Mouse (Mus musculus): Measurements from ENCODE around the gene Mad1l1. TPM values are rescaled to one million over a fixed set of nuclear protein-coding genes. Genes with fewer than 3 reads are reported as not detected.

The Mad1l1 gene
- polyA plus RNA-seq, 1 experiment from 2014 or later, result 32.0 TPM

GRCm38 (mm10) chr5:140176370-140176769, 145.0 kb downstream of the Mad1l1 start:
- H3K9me3 ChIP-seq (replicated peaks; ENCODE audit: control insufficient read depth, low read length, poor library complexity, severe bottlenecking), result no peaks in the 10 kb centered on the region
- WGBS, result 47% methylated on average over 3 of the region's 3 CpGs
- H3K36me3 ChIP-seq (ENCODE audit: control insufficient read depth, insufficient read depth, low read length), result no peaks in the 10 kb centered on the region
- no peak overlapping the region for H3K4me2 ChIP-seq (ENCODE audit: low read length)
- ATAC-seq, result no peak
- no peak overlapping the region for H3K27ac ChIP-seq (ENCODE audit: low read length)
- H3K4me1 ChIP-seq (ENCODE audit: control insufficient read depth, insufficient read depth, low read length), result peaks cover 24% of the 10 kb centered on the region
- H3K9ac ChIP-seq (ENCODE audit: low read depth, low read length), result no peak overlapping the region
- no peak overlapping the region for H3K4me3 ChIP-seq (ENCODE audit: low read depth, low read length)
- no peaks in the 10 kb centered on the region for H3K27me3 ChIP-seq (ENCODE audit: control insufficient read depth, insufficient read depth, low read depth, low read length)

GRCm38 (mm10) chr5:140174814-140175490, 146.4 kb downstream of the Mad1l1 start:
- H3K36me3 ChIP-seq (ENCODE audit: control insufficient read depth, insufficient read depth, low read length), result no peaks in the 10 kb centered on the region
- peaks cover 24% of the 10 kb centered on the region for H3K4me1 ChIP-seq (ENCODE audit: control insufficient read depth, insufficient read depth, low read length)

DNA sequence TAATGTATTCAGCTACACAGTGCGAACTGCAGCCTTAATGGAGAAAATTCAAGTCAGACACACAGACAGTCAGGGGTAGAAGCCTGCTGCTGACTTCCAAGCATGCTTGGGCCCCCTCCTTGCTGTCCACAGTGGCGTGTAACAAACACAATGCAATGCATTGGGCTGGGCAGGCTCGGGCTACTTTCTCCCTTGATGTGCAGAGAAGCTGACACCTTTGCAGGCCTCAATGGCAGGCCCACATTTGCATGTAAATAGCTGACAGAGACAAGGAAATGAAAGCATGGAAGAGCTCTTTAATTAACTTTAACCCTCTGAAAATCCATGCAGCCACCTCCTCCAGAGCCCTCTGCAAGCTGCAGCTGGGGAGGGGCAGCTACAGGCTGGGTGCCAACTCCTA, 147.3 kb downstream of the Mad1l1 start:
- H3K4me1 ChIP-seq (ENCODE audit: control insufficient read depth, insufficient read depth, low read length), result peaks cover 24% of the 10 kb centered on the region
- H3K27me3 ChIP-seq (ENCODE audit: control insufficient read depth, insufficient read depth, low read depth, low read length), result no peaks in the 10 kb centered on the region
- no peak for ATAC-seq
- H3K4me3 ChIP-seq (ENCODE audit: low read depth, low read length), result no peak overlapping the region
- H3K36me3 ChIP-seq (ENCODE audit: control insufficient read depth, insufficient read depth, low read length), result no peaks in the 10 kb centered on the region
- H3K4me2 ChIP-seq (ENCODE audit: low read length), result no peak overlapping the region
- WGBS, result 19% methylated on average over 3 of the region's 3 CpGs
- no peak overlapping the region for H3K9ac ChIP-seq (ENCODE audit: low read depth, low read length)
- no peak overlapping the region; the same call in 1 of the 2 replicates for H3K27ac ChIP-seq (ENCODE audit: low read length)
- no peaks in the 10 kb centered on the region for H3K9me3 ChIP-seq (replicated peaks; ENCODE audit: control insufficient read depth, low read length, poor library complexity, severe bottlenecking)

More at GRCm38 (mm10) chr5:140174814-140175490, 146.4 kb downstream of the Mad1l1 start:
- ATAC-seq, result no peak; the same call in 1 of the 2 replicates
- Histone ChIP-seq H3K4me2 (ENCODE audit: low read length) (no peak overlapping the region), H3K9ac (ENCODE audit: low read depth, low read length) (no peak overlapping the region), H3K9me3 (replicated peaks; ENCODE audit: control insufficient read depth, low read length, poor library complexity, severe bottlenecking) (no peaks in the 10 kb centered on the region), H3K27ac (ENCODE audit: low read length) (peak overlapping the region; percentile 50; the same call in 1 of the 2 replicates), H3K27me3 (ENCODE audit: control insufficient read depth, insufficient read depth, low read depth, low read length) (no peaks in the 10 kb centered on the region), H3K4me3 (ENCODE audit: low read depth, low read length) (no peak overlapping the region)
- 51% methylated on average over 14 of the region's 14 CpGs for WGBS

GRCm38 (mm10) chr5:140173181-140173580, 148.2 kb downstream of the Mad1l1 start:
- no peaks in the 10 kb centered on the region for H3K9me3 ChIP-seq (replicated peaks; ENCODE audit: control insufficient read depth, low read length, poor library complexity, severe bottlenecking)
- no peak overlapping the region for H3K27ac ChIP-seq (ENCODE audit: low read length)
- WGBS, result 85% methylated on average over 4 of the region's 4 CpGs
- H3K9ac ChIP-seq (ENCODE audit: low read depth, low read length), result no peak overlapping the region
- no peak for ATAC-seq
- H3K4me1 ChIP-seq (ENCODE audit: control insufficient read depth, insufficient read depth, low read length), result peaks cover 24% of the 10 kb centered on the region
- no peaks in the 10 kb centered on the region for H3K36me3 ChIP-seq (ENCODE audit: control insufficient read depth, insufficient read depth, low read length)
- H3K4me3 ChIP-seq (ENCODE audit: low read depth, low read length), result no peak overlapping the region
- H3K4me2 ChIP-seq (ENCODE audit: low read length), result no peak overlapping the region
- H3K27me3 ChIP-seq (ENCODE audit: control insufficient read depth, insufficient read depth, low read depth, low read length), result no peaks in the 10 kb centered on the region

DNA sequence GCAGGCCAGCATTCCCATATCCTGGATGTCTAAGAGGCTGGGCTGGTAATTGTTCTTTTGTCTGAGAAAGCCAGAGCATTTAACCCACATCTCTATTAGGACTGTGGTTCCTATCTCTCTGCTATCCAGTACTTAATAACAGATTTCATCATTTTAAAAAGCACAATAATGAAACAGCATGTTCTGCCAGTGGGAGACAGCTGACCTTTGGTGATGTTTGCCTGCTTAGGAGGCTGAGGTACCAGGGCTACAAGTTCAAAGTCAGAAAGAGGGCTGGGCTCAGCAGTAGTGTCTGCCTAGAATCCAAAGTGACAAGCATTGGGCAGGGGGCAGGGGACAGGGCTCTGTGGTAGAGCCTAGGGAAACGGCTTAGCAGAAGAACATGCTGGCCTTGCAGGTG, 149.6 kb downstream of the Mad1l1 start:
- 25% methylated on average over 1 of the region's 1 CpGs for WGBS
- Histone ChIP-seq H3K4me2 (ENCODE audit: low read length) (no peak overlapping the region), H3K27me3 (ENCODE audit: control insufficient read depth, insufficient read depth, low read depth, low read length) (no peaks in the 10 kb centered on the region), H3K27ac (ENCODE audit: low read length) (no peak overlapping the region), H3K4me1 (ENCODE audit: control insufficient read depth, insufficient read depth, low read length) (peaks cover 22% of the 10 kb centered on the region), H3K4me3 (ENCODE audit: low read depth, low read length) (no peak overlapping the region), H3K9ac (ENCODE audit: low read depth, low read length) (no peak overlapping the region), H3K9me3 (replicated peaks; ENCODE audit: control insufficient read depth, low read length, poor library complexity, severe bottlenecking) (no peaks in the 10 kb centered on the region), H3K36me3 (ENCODE audit: control insufficient read depth, insufficient read depth, low read length) (no peaks in the 10 kb centered on the region)
- no peak for ATAC-seq

DNA sequence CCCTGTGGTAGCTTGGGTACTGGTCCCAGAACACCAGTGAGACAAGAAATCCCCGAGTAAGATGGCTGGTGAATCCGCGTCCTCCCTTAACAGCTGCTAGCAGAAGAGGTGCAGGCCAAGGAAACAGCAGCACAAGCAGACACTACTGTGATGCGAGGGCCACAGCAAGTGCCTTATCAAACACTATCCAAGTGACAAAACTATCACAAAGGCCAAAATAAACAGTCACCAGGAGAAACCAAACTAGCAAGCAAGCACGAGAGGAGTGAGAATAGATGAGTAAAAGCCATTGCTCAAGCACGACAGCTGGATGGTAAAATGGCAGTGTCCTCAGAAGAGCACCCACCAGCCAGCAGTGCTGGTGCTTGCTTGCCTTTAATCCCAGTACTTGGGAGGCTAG, 153.8 kb downstream of the Mad1l1 start:
- Histone ChIP-seq H3K27me3 (ENCODE audit: control insufficient read depth, insufficient read depth, low read depth, low read length) (no peaks in the 10 kb centered on the region), H3K9me3 (replicated peaks; ENCODE audit: control insufficient read depth, low read length, poor library complexity, severe bottlenecking) (no peaks in the 10 kb centered on the region), H3K4me1 (ENCODE audit: control insufficient read depth, insufficient read depth, low read length) (no peaks in the 10 kb centered on the region), H3K27ac (ENCODE audit: low read length) (no peak overlapping the region), H3K36me3 (ENCODE audit: control insufficient read depth, insufficient read depth, low read length) (no peaks in the 10 kb centered on the region), H3K9ac (ENCODE audit: low read depth, low read length) (no peak overlapping the region), H3K4me3 (ENCODE audit: low read depth, low read length) (no peak overlapping the region), H3K4me2 (ENCODE audit: low read length) (no peak overlapping the region)
- 86% methylated on average over 6 of the region's 6 CpGs for WGBS
- no peak for ATAC-seq

DNA sequence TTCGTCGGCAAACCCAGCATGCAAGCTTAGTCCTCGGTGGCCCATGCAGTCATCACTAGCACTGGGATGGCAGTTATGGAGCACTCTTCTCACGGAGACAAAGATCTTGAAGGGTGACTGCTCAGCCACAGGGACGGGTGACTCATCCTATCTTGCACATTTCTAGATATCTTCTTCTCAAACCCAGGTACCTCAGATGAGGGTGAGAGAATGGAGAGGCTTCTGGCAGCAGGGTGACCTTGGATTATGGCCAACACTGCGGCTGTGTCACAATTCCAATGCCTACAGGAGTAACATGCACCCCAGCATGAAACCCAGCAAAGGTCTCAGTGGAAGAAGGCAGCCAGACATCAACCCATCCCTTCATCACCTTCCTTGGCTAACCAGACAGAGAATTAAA, 154.3 kb downstream of the Mad1l1 start:
- no peak for ATAC-seq
- WGBS, result 95% methylated on average over 6 of the region's 6 CpGs
- no peaks in the 10 kb centered on the region for H3K4me1 ChIP-seq (ENCODE audit: control insufficient read depth, insufficient read depth, low read length)

DNA sequence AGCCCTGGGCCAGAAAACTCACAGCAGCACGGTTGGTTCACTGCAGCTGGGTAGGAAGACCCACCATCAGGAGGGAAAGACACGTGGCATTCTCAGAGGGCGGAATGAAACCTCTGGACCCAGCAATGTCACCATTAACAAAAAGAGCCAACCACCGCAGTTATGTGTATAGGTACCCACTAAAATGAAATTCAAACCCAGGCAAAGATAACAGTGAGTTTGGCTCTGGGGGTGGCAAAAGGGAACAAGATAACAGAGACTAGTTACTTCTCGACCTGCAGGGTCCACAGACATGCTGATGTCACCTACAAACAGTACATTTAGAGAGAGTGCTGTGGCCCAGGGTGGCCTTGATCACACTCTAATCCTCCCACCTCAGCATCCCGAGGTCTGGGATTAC, 157.4 kb downstream of the Mad1l1 start:
- Histone ChIP-seq H3K4me3 (ENCODE audit: low read depth, low read length) (no peak overlapping the region), H3K9ac (ENCODE audit: low read depth, low read length) (no peak overlapping the region), H3K27ac (ENCODE audit: low read length) (no peak overlapping the region), H3K27me3 (ENCODE audit: control insufficient read depth, insufficient read depth, low read depth, low read length) (no peaks in the 10 kb centered on the region), H3K4me1 (ENCODE audit: control insufficient read depth, insufficient read depth, low read length) (no peaks in the 10 kb centered on the region), H3K36me3 (ENCODE audit: control insufficient read depth, insufficient read depth, low read length) (no peaks in the 10 kb centered on the region), H3K9me3 (replicated peaks; ENCODE audit: control insufficient read depth, low read length, poor library complexity, severe bottlenecking) (no peaks in the 10 kb centered on the region), H3K4me2 (ENCODE audit: low read length) (no peak overlapping the region)
- 76% methylated on average over 6 of the region's 6 CpGs for WGBS
- ATAC-seq, result no peak

More for the DNA sequence above, 154.3 kb downstream of the Mad1l1 start:
- Histone ChIP-seq H3K4me2 (ENCODE audit: low read length) (no peak overlapping the region), H3K9me3 (replicated peaks; ENCODE audit: control insufficient read depth, low read length, poor library complexity, severe bottlenecking) (no peaks in the 10 kb centered on the region), H3K36me3 (ENCODE audit: control insufficient read depth, insufficient read depth, low read length) (no peaks in the 10 kb centered on the region), H3K4me3 (ENCODE audit: low read depth, low read length) (no peak overlapping the region), H3K9ac (ENCODE audit: low read depth, low read length) (no peak overlapping the region), H3K27me3 (ENCODE audit: control insufficient read depth, insufficient read depth, low read depth, low read length) (no peaks in the 10 kb centered on the region), H3K27ac (ENCODE audit: low read length) (no peak overlapping the region)

DNA sequence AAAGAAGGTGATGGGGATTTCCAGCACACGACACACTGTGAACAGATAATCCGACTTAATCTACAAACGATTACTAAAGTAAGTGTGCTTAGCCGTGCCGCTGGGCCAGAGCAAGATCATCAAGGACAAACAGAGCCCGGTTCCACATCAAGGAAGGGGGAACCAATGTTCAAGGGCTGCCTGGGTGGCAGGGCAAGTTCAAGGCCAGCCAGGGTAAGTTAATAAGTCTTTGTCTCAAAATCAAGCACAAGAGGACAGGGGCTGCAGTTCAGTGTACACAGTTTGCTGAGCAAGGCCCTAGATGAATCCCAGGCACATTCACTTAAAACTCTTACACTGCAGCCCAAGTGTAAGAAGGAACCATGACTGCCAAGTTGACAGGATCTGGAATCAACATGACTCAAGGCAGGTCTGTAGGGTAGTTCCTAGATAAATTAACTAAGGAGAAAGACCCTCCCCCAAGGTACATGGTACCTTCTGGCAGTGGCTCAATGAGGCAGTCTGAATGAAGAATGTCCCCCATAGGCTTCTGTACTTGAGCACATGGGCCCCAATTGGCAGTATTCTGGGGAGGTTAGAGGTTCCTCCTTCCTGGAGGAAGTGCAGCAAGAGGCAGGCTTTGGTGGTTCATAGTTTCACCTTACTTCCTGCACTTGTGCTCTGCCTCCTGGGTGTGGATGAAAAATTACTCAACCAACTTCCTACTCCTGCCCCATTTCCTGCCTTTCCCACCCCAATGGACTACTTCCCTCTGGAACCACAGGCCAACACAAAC, 159.1 kb downstream of the Mad1l1 start:
- Histone ChIP-seq H3K27ac (ENCODE audit: low read length) (0 out of 2 replicates have a peak overlapping the region, but pooled peaks have one; percentile 29), H3K9me3 (replicated peaks; ENCODE audit: control insufficient read depth, low read length, poor library complexity, severe bottlenecking) (no peaks in the 10 kb centered on the region), H3K4me2 (ENCODE audit: low read length) (no peak overlapping the region), H3K27me3 (ENCODE audit: control insufficient read depth, insufficient read depth, low read depth, low read length) (no peaks in the 10 kb centered on the region), H3K9ac (ENCODE audit: low read depth, low read length) (no peak overlapping the region), H3K36me3 (ENCODE audit: control insufficient read depth, insufficient read depth, low read length) (no peaks in the 10 kb centered on the region), H3K4me1 (ENCODE audit: control insufficient read depth, insufficient read depth, low read length) (no peaks in the 10 kb centered on the region), H3K4me3 (ENCODE audit: low read depth, low read length) (no peak overlapping the region)
- ATAC-seq, result no peak
- 43% methylated on average over 6 of the region's 6 CpGs for WGBS

Measured in midbrain, embryonic 16.5 days (tissue).